Mouse (Mus musculus) heart, embryonic 11.5 days (tissue): Measurements from ENCODE around the gene H2-DMb2. TPM values are rescaled to one million over a fixed set of nuclear protein-coding genes. Genes with fewer than 3 reads are reported as not detected.
"Not testable (repeated sequence)": the region's sequence is repeated elsewhere in the genome, so short reads cannot be mapped to it uniquely, and the experiment has no call there.

Experiments used
- ATAC-seq: fragments of 200-750 bp; cut with Nextera tagmentation; replicated peaks from 2 replicates; pipeline ENCODE4 v1.8.0; 2017; ENCODE audit warnings: moderate library complexity; ENCODE audit not compliant: insufficient number of reproducible peaks, low FRiP score, low TSS enrichment
- H3K27ac ChIP-seq: fragments of 300-500 bp; sonication (generic); 2 replicates; pipeline ENCODE4 v1.5.1; 2014; ENCODE audit warnings: mild to moderate bottlenecking, low read depth, low read length
- H3K27me3 ChIP-seq: fragments of 300-500 bp; sonication (generic); 2 replicates; pipeline ENCODE4 v1.6.1; 2014; ENCODE audit warnings: mild to moderate bottlenecking, low read length, mixed read lengths; ENCODE audit not compliant: control insufficient read depth, insufficient read depth
- H3K36me3 ChIP-seq: fragments of 300-500 bp; sonication (generic); 2 replicates; pipeline ENCODE4 v1.6.1; 2014; ENCODE audit warnings: mild to moderate bottlenecking, low read length, moderate library complexity, mixed read lengths; ENCODE audit not compliant: control insufficient read depth, insufficient read depth
- H3K4me1 ChIP-seq: fragments of 300-500 bp; sonication (generic); 2 replicates; pipeline ENCODE4 v1.6.1; 2014; ENCODE audit warnings: low read length; ENCODE audit not compliant: control insufficient read depth, insufficient read depth
- H3K4me2 ChIP-seq: fragments of 300-500 bp; sonication (generic); 2 replicates; pipeline ENCODE4 v1.6.1; 2014; ENCODE audit warnings: mild to moderate bottlenecking, moderate library complexity
- H3K4me3 ChIP-seq: fragments of 300-500 bp; sonication (generic); 2 replicates; pipeline ENCODE4 v1.5.1; 2014; ENCODE audit warnings: low read depth, low read length
- H3K9ac ChIP-seq: fragments of 300-500 bp; sonication (generic); 2 replicates; pipeline ENCODE4 v1.6.1; 2014; ENCODE audit warnings: mild to moderate bottlenecking, low read depth, low read length, moderate library complexity
- H3K9me3 ChIP-seq: fragments of 300-500 bp; sonication (generic); replicated peaks from 2 replicates; pipeline ENCODE4 v1.6.1; 2016; ENCODE audit warnings: low read length; ENCODE audit not compliant: control insufficient read depth
- WGBS: fragments of 180-500 bp; shearing (Covaris S2); extraction: QIAGEN DNeasy Blood & Tissue Kit; methylation state at CpG from one replicate; pipeline ENCODE4 v1.1.7; 2014; ENCODE audit not compliant: insufficient replicate concordance; 5-methylcytosine and 5-hydroxymethylcytosine counted together
- polyA plus RNA-seq: library from polyadenylated mRNA; unstranded; fragments of >200 nt; fragmentation: Nextera tagmentation; extraction: Ambion mirVana; gene quantifications from 2 replicates; pipeline ENCODE4 v1.2.1, GENCODE M21; 2014

H2-DMb2 gene
- polyA plus RNA-seq, 1 experiment from 2014 or later, result not detected

- not testable (repeated sequence) for H3K4me1 ChIP-seq, H3K27ac ChIP-seq, H3K9ac ChIP-seq, H3K36me3 ChIP-seq, H3K4me3 ChIP-seq, H3K4me2 ChIP-seq, H3K9me3 ChIP-seq, ATAC-seq
- WGBS, result 77% methylated on average over 4 of the region's 4 CpGs
- peaks cover 31% of the 10 kb centered on the region for H3K27me3 ChIP-seq
Observed at GRCm38 (mm10) chr17:34144221-34144620, 1.1 kb downstream of the H2-DMb2 start.

GRCm38 (mm10) chr17:34144960-34145371, 1.9 kb downstream of the H2-DMb2 start:
- Histone ChIP-seq H3K36me3 (no peaks in the 10 kb centered on the region), H3K9ac (no peak overlapping the region), H3K4me1 (peaks cover 3% of the 10 kb centered on the region), H3K27me3 (peaks cover 24% of the 10 kb centered on the region), H3K4me2 (no peak overlapping the region), H3K9me3 (no peaks in the 10 kb centered on the region), H3K4me3 (no peak overlapping the region), H3K27ac (no peak overlapping the region)
- 63% methylated on average over 3 of the region's 3 CpGs for WGBS
- no peak for ATAC-seq

GRCm38 (mm10) chr17:34152923-34153322, 9.8 kb downstream of the H2-DMb2 start, which contains the start of gene H2-DMb1:
Gene H2-DMb1 (plus strand): TSS chr17:34153072.
- H3K9ac ChIP-seq, result no peak within 1 kb of the TSS
- H3K4me2 ChIP-seq, result no peak within 1 kb of the TSS
- whole genome bisulfite sequencing, result 55% methylated on average over 4 of the region's 4 CpGs
- no peaks in the 10 kb centered on the region for H3K36me3 ChIP-seq
- no peaks in the 10 kb centered on the region; the same call in 1 of the 2 replicates for H3K27me3 ChIP-seq
- no peak for ATAC-seq
- H3K27ac ChIP-seq, result no peak within 1 kb of the TSS
- H3K4me3 ChIP-seq, result no peak within 1 kb of the TSS
- H3K9me3 ChIP-seq, result no peaks in the 10 kb centered on the region
- H3K4me1 ChIP-seq, result no peaks in the 10 kb centered on the region

GRCm38 (mm10) chr17:34155534-34155933, 12.4 kb downstream of the H2-DMb2 start:
- Histone ChIP-seq H3K27me3 (no peaks in the 10 kb centered on the region), H3K9me3 (no peaks in the 10 kb centered on the region), H3K27ac (no peak overlapping the region), H3K4me2 (no peak overlapping the region), H3K4me3 (no peak overlapping the region), H3K9ac (no peak overlapping the region), H3K36me3 (no peaks in the 10 kb centered on the region), H3K4me1 (no peaks in the 10 kb centered on the region)
- 60% methylated on average over 5 of the region's 5 CpGs for WGBS
- no peak for ATAC-seq

- WGBS, result 36% methylated on average over 9 of the region's 9 CpGs
- Histone ChIP-seq H3K9me3 (0 out of 2 replicates have a peak, but pooled peaks cover 3% of the 10 kb centered on the region), H3K36me3 (no peaks in the 10 kb centered on the region), H3K4me3 (no peak overlapping the region), H3K27ac (no peak overlapping the region), H3K9ac (no peak overlapping the region), H3K27me3 (no peaks in the 10 kb centered on the region), H3K4me2 (no peak overlapping the region), H3K4me1 (no peaks in the 10 kb centered on the region)
- no peak for ATAC-seq
Observed at GRCm38 (mm10) chr17:34164202-34164895, 21.2 kb downstream of the H2-DMb2 start.

GRCm38 (mm10) chr17:34165033-34165730, 22.1 kb downstream of the H2-DMb2 start:
- Histone ChIP-seq H3K9ac (no peak overlapping the region), H3K27me3 (no peaks in the 10 kb centered on the region), H3K4me3 (no peak overlapping the region), H3K27ac (no peak overlapping the region), H3K9me3 (0 out of 2 replicates have a peak, but pooled peaks cover 3% of the 10 kb centered on the region), H3K4me2 (no peak overlapping the region), H3K36me3 (no peaks in the 10 kb centered on the region), H3K4me1 (no peaks in the 10 kb centered on the region)
- 64% methylated on average over 6 of the region's 6 CpGs for WGBS
- no peak for ATAC-seq

- 4% methylated on average over 2 of the region's 2 CpGs for WGBS
- H3K4me1 ChIP-seq, result no peaks in the 10 kb centered on the region
- H3K36me3 ChIP-seq, result no peaks in the 10 kb centered on the region
- H3K27me3 ChIP-seq, result no peaks in the 10 kb centered on the region
- H3K9me3 ChIP-seq, result 0 out of 2 replicates have a peak, but pooled peaks cover 3% of the 10 kb centered on the region
- no peak overlapping the region for H3K4me3 ChIP-seq
- no peak overlapping the region for H3K4me2 ChIP-seq
- no peak for ATAC-seq
- no peak overlapping the region for H3K9ac ChIP-seq
- H3K27ac ChIP-seq, result no peak overlapping the region
Observed at GRCm38 (mm10) chr17:34169279-34169678, 26.2 kb downstream of the H2-DMb2 start.

- no peaks in the 10 kb centered on the region for H3K4me1 ChIP-seq
- no peak for ATAC-seq
- no peak overlapping the region for H3K27ac ChIP-seq
- H3K36me3 ChIP-seq, result no peaks in the 10 kb centered on the region
- 27% methylated on average over 4 of the region's 4 CpGs for WGBS
- H3K9ac ChIP-seq, result no peak overlapping the region
- no peaks in the 10 kb centered on the region for H3K27me3 ChIP-seq
- 0 out of 2 replicates have a peak, but pooled peaks cover 1% of the 10 kb centered on the region for H3K9me3 ChIP-seq
- H3K4me3 ChIP-seq, result no peak overlapping the region
- H3K4me2 ChIP-seq, result no peak overlapping the region
Observed at GRCm38 (mm10) chr17:34170487-34170876, 27.4 kb downstream of the H2-DMb2 start.
